Mouse (Mus musculus): ENCODE data around the gene Rab4b. TPM values are rescaled to one million over a fixed set of nuclear protein-coding genes. Genes with fewer than 3 reads are reported as not detected.

The Rab4b gene
- polyA plus RNA-seq, 3 experiments from 2014 or later = 130 to 162 (median 146) TPM

- no peak for ATAC-seq
Measured at GRCm38 (mm10) chr7:27158171-27158570, 20.5 kb downstream of the Rab4b start.

DNA sequence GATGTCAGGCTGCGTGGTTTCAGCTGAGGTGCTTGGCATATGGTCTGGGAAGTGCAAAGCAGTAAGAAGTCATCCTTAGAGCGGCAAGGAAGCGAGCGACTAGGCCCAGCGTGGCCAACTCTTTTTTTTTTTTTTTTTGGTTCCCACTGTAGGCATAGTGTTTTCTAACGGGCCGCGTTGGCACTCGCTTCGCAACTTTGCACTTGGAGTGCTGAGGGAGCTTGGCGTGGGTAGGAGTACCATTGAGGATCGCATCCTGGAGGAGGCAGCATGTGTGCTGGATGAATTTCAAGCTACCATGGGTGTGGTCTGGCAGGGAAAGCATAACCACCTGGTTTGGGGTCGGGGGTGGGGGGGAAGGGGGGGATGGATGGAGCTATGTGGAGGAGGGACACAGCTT lies 22.7 kb downstream of the Rab4b start:
- no peak for ATAC-seq

GRCm38 (mm10) chr7:27153205-27153764 lies 25.4 kb downstream of the Rab4b start, which contains the start of gene Cyp2t4:
Gene Cyp2t4, plus strand, starts transcription at chr7:27153714.
- ATAC-seq = no peak

DNA sequence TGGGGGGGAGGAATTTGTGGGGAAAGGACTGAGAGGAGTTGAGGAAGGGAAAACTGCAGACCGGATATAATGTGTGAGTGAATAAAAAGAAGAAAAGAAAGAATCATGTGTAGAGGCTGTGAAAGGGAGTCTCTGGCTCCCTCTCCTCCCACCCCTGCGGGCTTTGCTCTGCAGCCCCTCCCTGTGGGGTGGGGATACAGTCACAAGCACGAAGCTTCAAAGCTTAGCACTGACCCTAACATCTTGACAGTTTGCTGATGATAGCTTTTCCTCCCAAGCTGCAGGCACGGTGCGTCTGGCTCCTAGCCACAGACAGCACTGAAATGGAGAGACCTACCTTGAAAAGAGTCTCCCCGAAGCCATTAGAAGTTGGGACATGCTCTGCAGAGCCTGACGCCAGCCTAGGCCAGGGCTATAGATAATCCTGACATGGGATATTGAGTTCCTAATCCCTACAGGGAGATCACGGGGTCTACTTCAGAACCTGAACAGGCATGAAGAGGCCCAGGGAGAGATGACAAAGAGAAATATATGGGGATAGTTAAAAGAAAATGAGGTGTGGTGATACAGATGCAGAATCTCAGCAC lies 42.2 kb downstream of the Rab4b start:
- no peak for ATAC-seq

- ATAC-seq = no peak
Measured at GRCm38 (mm10) chr7:27133757-27134156, 44.9 kb downstream of the Rab4b start.

DNA sequence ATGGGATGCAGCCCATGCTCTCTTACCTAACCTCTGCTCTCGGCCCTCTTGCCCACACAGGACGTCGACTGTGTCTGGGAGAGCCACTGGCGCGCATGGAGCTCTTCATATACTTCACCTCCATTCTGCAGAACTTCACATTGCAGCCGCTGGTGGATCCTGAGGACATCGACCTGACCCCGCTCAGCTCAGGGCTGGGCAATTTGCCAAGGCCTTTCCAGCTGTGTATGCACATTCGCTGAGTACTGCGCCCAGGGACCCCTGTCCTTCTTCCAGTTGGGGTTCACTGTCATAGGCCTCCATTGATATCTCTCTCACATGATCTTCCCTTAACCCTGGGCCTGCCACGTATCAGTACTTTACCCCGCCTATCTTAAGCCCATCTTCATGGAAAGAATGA lies 45.5 kb downstream of the Rab4b start:
- no peak for ATAC-seq

DNA sequence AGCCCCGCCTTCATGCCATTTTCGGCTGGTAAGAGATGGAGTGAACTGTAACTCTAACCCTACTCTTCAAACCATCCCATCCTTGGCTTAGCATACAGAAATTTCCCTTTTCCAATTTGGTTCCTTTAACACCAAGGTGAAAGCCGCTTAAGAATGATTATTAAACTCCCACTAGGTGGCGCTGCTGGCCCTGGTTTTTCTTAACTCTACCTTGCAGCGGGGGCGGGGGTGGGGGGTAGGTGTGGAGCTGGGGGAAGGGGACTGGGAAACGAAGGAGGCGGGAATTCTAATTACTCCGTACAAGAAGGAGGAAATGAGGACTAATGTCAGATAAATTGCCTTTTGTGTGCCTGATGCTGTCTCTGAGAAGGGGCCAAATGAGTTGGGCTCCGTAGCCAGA lies 46.1 kb downstream of the Rab4b start:
- ATAC-seq = no peak

- ATAC-seq = no peak
Measured at GRCm38 (mm10) chr7:27131387-27131786, 47.3 kb downstream of the Rab4b start.

DNA sequence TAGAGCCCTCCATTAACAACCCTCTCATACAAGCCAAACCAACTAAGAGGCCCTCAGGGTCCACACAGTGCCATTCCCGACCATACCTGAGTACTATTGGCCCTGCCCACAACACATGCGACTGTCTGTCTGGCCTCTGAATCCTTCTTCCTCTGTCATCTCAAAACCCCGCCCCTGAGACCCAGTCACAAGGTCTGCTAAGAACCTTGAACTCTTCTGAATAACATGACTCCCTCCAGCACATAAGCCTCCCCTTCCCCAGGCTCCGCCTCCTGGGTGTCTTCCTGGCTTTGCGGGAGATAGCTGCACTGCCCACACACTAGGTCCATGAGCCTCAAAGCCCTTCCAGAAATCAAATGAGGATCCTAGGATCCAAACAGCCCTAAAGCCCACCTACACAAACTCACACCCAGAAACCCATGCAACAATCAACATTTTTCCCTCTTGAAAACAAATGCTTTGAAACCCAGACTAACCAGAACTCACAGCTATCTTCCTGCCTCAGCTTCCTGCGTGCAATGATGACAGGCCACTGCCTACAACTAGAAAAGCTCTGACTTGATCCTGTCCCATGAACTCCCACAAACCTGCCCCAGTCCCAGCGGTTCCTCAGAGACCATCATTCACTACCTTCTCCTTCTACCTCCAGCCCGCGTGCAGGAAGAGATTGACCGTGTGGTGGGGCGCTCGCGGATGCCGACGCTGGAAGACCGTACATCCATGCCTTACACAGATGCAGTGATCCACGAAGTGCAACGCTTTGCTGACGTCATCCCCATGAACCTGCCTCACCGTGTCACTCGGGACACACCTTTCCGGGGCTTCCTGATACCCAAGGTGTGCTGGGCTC lies 48.0 kb downstream of the Rab4b start:
- ATAC-seq = no peak

- ATAC-seq = no peak
Measured at GRCm38 (mm10) chr7:27129811-27130210, 48.9 kb downstream of the Rab4b start.

DNA sequence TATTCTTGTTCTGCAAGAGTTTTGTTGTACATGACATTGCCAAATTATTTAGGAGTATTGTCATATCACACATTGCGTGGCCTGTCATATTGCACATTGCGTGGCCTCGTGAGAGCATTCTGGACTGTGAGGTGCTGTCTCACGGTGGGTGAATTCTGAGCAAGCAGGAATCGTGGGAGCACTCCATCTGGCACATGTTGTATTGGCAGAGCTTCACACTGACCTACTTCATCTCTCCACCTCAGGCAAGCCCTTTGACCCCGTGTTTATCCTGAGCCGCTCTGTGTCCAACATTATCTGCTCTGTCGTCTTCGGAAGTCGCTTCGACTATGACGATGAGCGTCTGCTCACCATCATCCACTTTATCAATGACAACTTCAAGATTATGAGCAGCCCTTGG lies 49.8 kb downstream of the Rab4b start:
- ATAC-seq = no peak

DNA sequence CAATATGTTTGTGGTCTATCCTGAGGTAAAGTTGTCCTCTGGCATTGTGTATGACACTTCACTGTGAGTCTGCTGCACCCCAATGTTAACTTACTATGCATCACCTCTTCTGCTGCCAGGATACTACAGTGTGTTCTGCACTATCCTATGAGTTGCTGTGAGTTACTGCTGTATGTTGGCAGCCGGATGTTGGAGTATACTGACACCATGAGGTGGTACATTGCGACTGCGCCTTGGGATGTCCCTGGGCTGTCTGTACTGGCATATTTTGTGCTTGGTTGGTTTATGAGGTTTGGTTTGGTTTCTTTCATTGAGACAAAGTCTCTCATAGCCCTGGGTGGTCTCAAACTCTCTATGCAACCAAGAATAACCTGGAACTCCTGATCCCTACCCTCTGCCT lies 50.5 kb downstream of the Rab4b start:
- no peak for ATAC-seq

- no peak for ATAC-seq
Measured at GRCm38 (mm10) chr7:27124969-27125368, 53.7 kb downstream of the Rab4b start.

DNA sequence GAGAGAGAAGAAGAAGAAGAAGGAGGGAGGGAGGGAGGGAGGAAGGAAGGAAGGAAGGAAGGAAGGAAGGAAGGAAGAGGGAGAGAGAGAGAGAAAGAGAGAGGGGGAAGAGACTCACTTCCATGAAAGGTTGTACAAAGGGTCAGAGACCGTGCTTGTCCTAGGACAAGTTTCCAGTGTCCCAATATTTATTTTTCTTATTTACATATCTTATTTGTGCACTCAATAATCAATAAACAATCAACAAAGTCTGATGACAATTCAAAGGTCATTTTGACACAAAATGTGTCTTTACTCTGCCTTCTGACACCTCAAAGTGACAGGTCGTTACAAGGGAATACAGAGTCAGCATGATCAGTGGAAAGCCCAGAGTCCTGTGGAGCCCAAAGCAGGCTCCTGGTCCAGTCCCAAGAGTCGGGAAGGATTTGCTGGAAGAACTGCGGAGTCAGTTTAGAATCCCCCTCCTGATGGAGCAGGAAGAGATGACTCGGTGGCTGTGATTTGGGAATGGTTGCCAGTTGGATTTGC lies 54.3 kb downstream of the Rab4b start:
- no peak for ATAC-seq

DNA sequence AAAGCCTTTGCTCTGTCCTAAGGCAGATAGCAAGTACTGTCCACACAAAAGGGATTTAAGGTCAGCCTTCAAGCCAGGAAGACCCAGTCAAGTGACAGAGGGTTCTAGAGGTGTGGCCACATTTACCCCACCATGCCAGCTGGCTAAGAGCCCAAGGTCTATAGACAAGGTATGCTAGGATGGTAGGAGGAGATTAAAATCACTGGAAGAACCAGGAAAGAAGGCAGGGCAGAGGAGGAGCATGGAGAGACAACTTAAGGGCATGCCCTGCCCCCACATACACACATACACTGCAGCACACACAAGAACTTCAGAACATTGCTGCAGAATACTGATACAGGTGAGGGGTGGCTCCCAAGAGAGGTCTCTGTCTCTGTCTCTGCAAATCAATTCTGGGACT lies 59.0 kb downstream of the Rab4b start, which contains the start of gene Cyp2f2:
TSS of gene Cyp2f2 (plus strand) at position 234 of the 400 bp plus-strand sequence.
- ATAC-seq = no peak

Other genes starting within 250 kb of the Rab4b start
- gene Cyp2a22, start 239.5 kb downstream of the Rab4b start, polyA plus RNA-seq (2017; shearing (Covaris generic)) = not detected
- not detected for gene Cyp2a12, start 149.8 kb downstream of the Rab4b start, polyA plus RNA-seq (2017; shearing (Covaris generic))
- not detected for gene Cyp2f2, start 59.0 kb downstream of the Rab4b start, polyA plus RNA-seq (2017; shearing (Covaris generic))
- gene Cyp2t4, start 25.2 kb downstream of the Rab4b start, polyA plus RNA-seq (2017; shearing (Covaris generic)) = under 1 TPM in 2 of 3 experiments, not detected in 1; 0.24 to 0.59 TPM
- gene Egln2, start 12.1 kb downstream of the Rab4b start, polyA plus RNA-seq (2017; shearing (Covaris generic)) = 10 to 100 TPM; 12.0 to 14.1 (median 13.9) TPM
- not detected for gene Gm21983, start 2.2 kb upstream of the Rab4b start, polyA plus RNA-seq (2017; shearing (Covaris generic))
- gene Mia, start 2.3 kb upstream of the Rab4b start, polyA plus RNA-seq (2017; shearing (Covaris generic)) = not detected
- gene BC024978, start 16.9 kb upstream of the Rab4b start, polyA plus RNA-seq (2017; shearing (Covaris generic)) = 1 to 10 TPM; 2.2 to 5.9 (median 5.2) TPM
- gene Snrpa, start 17.4 kb upstream of the Rab4b start, polyA plus RNA-seq (2017; shearing (Covaris generic)) = 10 to 100 TPM; 63.4 to 96.0 (median 77.8) TPM
- gene Itpkc, start 49.8 kb upstream of the Rab4b start, polyA plus RNA-seq (2017; shearing (Covaris generic)) = under 1 TPM; 0.49 to 0.83 (median 0.58) TPM
- 10 to 100 TPM in 2 of 3 experiments, 1 to 10 TPM in 1; 9.5 to 14.0 (median 10.9) TPM for gene Coq8b, start 54.1 kb upstream of the Rab4b start, polyA plus RNA-seq (2017; shearing (Covaris generic))
- under 1 TPM; 0.15 to 0.38 (median 0.15) TPM for gene Numbl, start 79.5 kb upstream of the Rab4b start, polyA plus RNA-seq (2017; shearing (Covaris generic))
- 1 to 10 TPM in 1 of 3 experiments, under 1 TPM in 2; 0.45 to 1.2 (median 0.50) TPM for gene Ltbp4, start 158.8 kb upstream of the Rab4b start, polyA plus RNA-seq (2017; shearing (Covaris generic))
- gene Shkbp1, start 177.1 kb upstream of the Rab4b start, polyA plus RNA-seq (2017; shearing (Covaris generic)) = 10 to 100 TPM; 46.9 to 59.2 (median 50.1) TPM
- 1 to 10 TPM in 1 of 3 experiments, not detected in 2; 4.0 TPM for gene Gm20479, start 178.5 kb upstream of the Rab4b start, polyA plus RNA-seq (2017; shearing (Covaris generic))

Data from inflammation-experienced regulatory T-cells, adult 6 months (primary cell).